Mouse (Mus musculus): Measurements from ENCODE around the gene Fam89a. TPM values are rescaled to one million over a fixed set of nuclear protein-coding genes. Genes with fewer than 3 reads are reported as not detected.

Gene Fam89a
- polyA plus RNA-seq, 1 experiment from 2014 or later, result 3.8 TPM

- Histone ChIP-seq H3K4me2 (no peak overlapping the region), H3K4me3 (ENCODE audit: low read depth, low read length) (no peak overlapping the region), H3K4me1 (replicated peaks; ENCODE audit: control insufficient read depth, insufficient read depth, low read length) (no peaks in the 10 kb centered on the region; the same call in none of the 2 replicates), H3K9me3 (ENCODE audit: control insufficient read depth, low read length) (no peaks in the 10 kb centered on the region), H3K27me3 (replicated peaks; ENCODE audit: control insufficient read depth, insufficient read depth, low read length) (no peaks in the 10 kb centered on the region), H3K36me3 (ENCODE audit: control insufficient read depth, insufficient read depth, low read length) (peaks cover 22% of the 10 kb centered on the region), H3K9ac (ENCODE audit: low read depth, low read length) (no peak overlapping the region), H3K27ac (ENCODE audit: low read depth, low read length) (no peak overlapping the region)
- WGBS, result 75% methylated on average over 6 of the region's 6 CpGs
- DNase-seq (ENCODE audit: low spot score) (no peak), ATAC-seq (replicated peaks; ENCODE audit: low FRiP score) (peak; percentile 73)
These were observed 38.4 kb downstream of the Fam89a start for GRCm38 (mm10) chr8:124713207-124713606.

DNA sequence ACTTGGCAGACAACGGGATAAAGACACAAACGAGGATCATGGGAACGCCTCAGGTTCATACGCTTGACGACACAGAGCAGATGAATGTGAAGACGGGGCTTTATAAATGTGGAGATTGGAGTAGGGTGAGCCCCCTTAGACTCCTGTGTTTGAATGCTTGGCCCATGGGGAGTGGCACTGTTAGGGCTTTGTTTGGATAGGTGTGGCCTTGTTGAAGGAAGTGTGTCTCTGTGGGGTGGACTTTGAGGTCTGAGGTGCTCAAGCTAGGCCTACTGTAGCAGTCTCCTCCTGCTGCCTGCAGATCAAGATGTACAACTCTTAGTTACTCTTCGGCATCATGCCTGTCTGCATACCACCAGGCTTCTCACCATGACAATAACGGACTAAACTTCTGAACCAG, 45.8 kb downstream of the Fam89a start:
- 95% methylated on average over 8 of the region's 8 CpGs for WGBS

GRCm38 (mm10) chr8:124704376-124704775, 47.3 kb downstream of the Fam89a start:
- no peak for DNase-seq (ENCODE audit: low spot score)
- WGBS, result 83% methylated on average over 4 of the region's 4 CpGs
- Histone ChIP-seq H3K9ac (ENCODE audit: low read depth, low read length) (no peak overlapping the region), H3K27me3 (replicated peaks; ENCODE audit: control insufficient read depth, insufficient read depth, low read length) (no peaks in the 10 kb centered on the region), H3K4me1 (replicated peaks; ENCODE audit: control insufficient read depth, insufficient read depth, low read length) (no peaks in the 10 kb centered on the region), H3K27ac (ENCODE audit: low read depth, low read length) (no peak overlapping the region), H3K9me3 (ENCODE audit: control insufficient read depth, low read length) (no peaks in the 10 kb centered on the region), H3K4me3 (ENCODE audit: low read depth, low read length) (no peak overlapping the region), H3K36me3 (ENCODE audit: control insufficient read depth, insufficient read depth, low read length) (peaks cover 8% of the 10 kb centered on the region; the same call in 1 of the 2 replicates), H3K4me2 (no peak overlapping the region)
- ATAC-seq (replicated peaks; ENCODE audit: low FRiP score), result no peak

More for the DNA sequence above, 45.8 kb downstream of the Fam89a start:
- Histone ChIP-seq H3K4me1 (replicated peaks; ENCODE audit: control insufficient read depth, insufficient read depth, low read length) (no peaks in the 10 kb centered on the region), H3K9ac (ENCODE audit: low read depth, low read length) (no peak overlapping the region), H3K9me3 (ENCODE audit: control insufficient read depth, low read length) (no peaks in the 10 kb centered on the region), H3K4me2 (no peak overlapping the region), H3K27me3 (replicated peaks; ENCODE audit: control insufficient read depth, insufficient read depth, low read length) (no peaks in the 10 kb centered on the region), H3K36me3 (ENCODE audit: control insufficient read depth, insufficient read depth, low read length) (peaks cover 8% of the 10 kb centered on the region; the same call in 1 of the 2 replicates), H3K27ac (ENCODE audit: low read depth, low read length) (no peak overlapping the region), H3K4me3 (ENCODE audit: low read depth, low read length) (no peak overlapping the region)
- ATAC-seq (replicated peaks; ENCODE audit: low FRiP score) (no peak), DNase-seq (ENCODE audit: low spot score) (no peak)

DNA sequence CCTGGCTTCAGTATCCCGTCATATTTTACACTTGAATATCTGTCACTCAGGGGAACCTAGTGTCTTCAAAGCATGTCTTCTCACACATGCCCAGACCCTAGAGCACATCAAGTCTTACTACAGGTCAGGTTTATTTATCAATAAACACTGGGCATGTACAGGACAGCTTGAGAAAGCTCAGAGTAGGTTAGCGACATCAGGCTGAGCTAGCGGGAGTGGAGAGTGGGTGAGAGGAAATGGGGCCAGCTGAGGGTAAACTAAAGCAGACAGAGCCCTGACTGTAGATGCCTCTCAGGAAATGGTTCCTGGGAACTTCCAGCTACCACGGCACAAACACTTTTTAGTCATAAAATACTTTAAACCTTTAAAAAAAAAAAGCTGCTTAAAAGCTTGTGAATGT, 48.1 kb downstream of the Fam89a start:
- no peak overlapping the region for H3K4me3 ChIP-seq (ENCODE audit: low read depth, low read length)
- H3K27ac ChIP-seq (ENCODE audit: low read depth, low read length), result no peak overlapping the region
- H3K4me2 ChIP-seq, result no peak overlapping the region
- no peak overlapping the region for H3K9ac ChIP-seq (ENCODE audit: low read depth, low read length)
- ATAC-seq (replicated peaks; ENCODE audit: low FRiP score), result no peak
- 70% methylated on average over 4 of the region's 4 CpGs for WGBS
- peaks cover 7% of the 10 kb centered on the region; the same call in 1 of the 2 replicates for H3K36me3 ChIP-seq (ENCODE audit: control insufficient read depth, insufficient read depth, low read length)
- no peak for DNase-seq (ENCODE audit: low spot score)
- no peaks in the 10 kb centered on the region for H3K4me1 ChIP-seq (replicated peaks; ENCODE audit: control insufficient read depth, insufficient read depth, low read length)
- H3K9me3 ChIP-seq (ENCODE audit: control insufficient read depth, low read length), result no peaks in the 10 kb centered on the region
- no peaks in the 10 kb centered on the region for H3K27me3 ChIP-seq (replicated peaks; ENCODE audit: control insufficient read depth, insufficient read depth, low read length)

GRCm38 (mm10) chr8:124702183-124702582, 49.4 kb downstream of the Fam89a start:
- Histone ChIP-seq H3K36me3 (ENCODE audit: control insufficient read depth, insufficient read depth, low read length) (peaks cover 4% of the 10 kb centered on the region; the same call in 1 of the 2 replicates), H3K27ac (ENCODE audit: low read depth, low read length) (no peak overlapping the region)

DNA sequence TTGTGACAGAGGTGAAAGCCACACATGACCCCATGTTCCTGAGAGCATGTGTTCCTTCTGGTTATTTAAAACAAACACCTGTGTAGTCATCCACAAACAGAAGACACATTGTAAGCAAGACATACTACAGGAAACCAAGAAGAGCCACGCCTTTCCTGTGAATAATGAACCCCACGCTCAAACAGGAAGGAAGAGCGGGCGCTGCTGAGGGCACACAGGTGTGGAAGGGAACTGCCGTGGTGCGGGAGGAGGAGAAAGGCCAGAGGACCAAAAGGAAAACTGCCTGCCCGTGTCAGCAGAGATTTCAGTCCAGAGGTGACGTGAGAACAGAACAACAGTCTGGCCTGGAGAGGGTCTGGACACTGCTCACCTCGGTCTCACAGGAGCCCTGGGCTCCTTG, 50.6 kb downstream of the Fam89a start:
- no peaks in the 10 kb centered on the region for H3K9me3 ChIP-seq (ENCODE audit: control insufficient read depth, low read length)
- H3K36me3 ChIP-seq (ENCODE audit: control insufficient read depth, insufficient read depth, low read length), result peaks cover 4% of the 10 kb centered on the region; the same call in 1 of the 2 replicates
- 64% methylated on average over 9 of the region's 9 CpGs for WGBS

More at GRCm38 (mm10) chr8:124702183-124702582, 49.4 kb downstream of the Fam89a start:
- 87% methylated on average over 3 of the region's 3 CpGs for WGBS
- no peak overlapping the region for H3K9ac ChIP-seq (ENCODE audit: low read depth, low read length)
- H3K4me2 ChIP-seq, result no peak overlapping the region
- DNase-seq (ENCODE audit: low spot score) (no peak), ATAC-seq (replicated peaks; ENCODE audit: low FRiP score) (no peak)
- no peaks in the 10 kb centered on the region for H3K27me3 ChIP-seq (replicated peaks; ENCODE audit: control insufficient read depth, insufficient read depth, low read length)
- no peaks in the 10 kb centered on the region for H3K9me3 ChIP-seq (ENCODE audit: control insufficient read depth, low read length)
- no peak overlapping the region for H3K4me3 ChIP-seq (ENCODE audit: low read depth, low read length)
- H3K4me1 ChIP-seq (replicated peaks; ENCODE audit: control insufficient read depth, insufficient read depth, low read length), result no peaks in the 10 kb centered on the region

DNA sequence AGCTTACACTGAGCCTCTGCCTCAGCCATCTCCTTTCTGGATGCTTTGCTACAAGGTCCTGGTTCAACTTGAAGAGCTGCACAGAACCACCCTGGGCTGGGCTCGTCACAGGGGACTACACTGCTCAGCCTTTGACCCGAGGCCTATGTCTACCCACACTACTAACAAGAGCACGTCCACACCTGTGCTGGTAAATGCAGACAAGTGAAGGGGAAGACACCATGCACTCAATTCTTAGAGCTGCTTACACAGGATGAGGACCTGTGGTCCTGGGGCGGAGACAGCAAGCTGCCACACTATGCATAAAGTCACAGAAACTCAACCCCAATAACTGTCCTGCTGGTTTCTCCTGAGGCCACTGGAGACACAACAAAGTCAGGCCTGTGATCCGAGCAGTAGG, 51.4 kb downstream of the Fam89a start:
- H3K4me3 ChIP-seq (ENCODE audit: low read depth, low read length), result no peak overlapping the region
- peaks cover 4% of the 10 kb centered on the region; the same call in 1 of the 2 replicates for H3K36me3 ChIP-seq (ENCODE audit: control insufficient read depth, insufficient read depth, low read length)
- no peak overlapping the region for H3K4me2 ChIP-seq
- no peak overlapping the region for H3K27ac ChIP-seq (ENCODE audit: low read depth, low read length)
- DNase-seq (ENCODE audit: low spot score) (no peak), ATAC-seq (replicated peaks; ENCODE audit: low FRiP score) (no peak)
- 90% methylated on average over 5 of the region's 5 CpGs for WGBS
- H3K9ac ChIP-seq (ENCODE audit: low read depth, low read length), result no peak overlapping the region
- no peaks in the 10 kb centered on the region for H3K27me3 ChIP-seq (replicated peaks; ENCODE audit: control insufficient read depth, insufficient read depth, low read length)
- H3K9me3 ChIP-seq (ENCODE audit: control insufficient read depth, low read length), result no peaks in the 10 kb centered on the region
- H3K4me1 ChIP-seq (replicated peaks; ENCODE audit: control insufficient read depth, insufficient read depth, low read length), result no peaks in the 10 kb centered on the region

More for the DNA sequence above, 50.6 kb downstream of the Fam89a start:
- DNase-seq (ENCODE audit: low spot score) (no peak), ATAC-seq (replicated peaks; ENCODE audit: low FRiP score) (no peak)
- Histone ChIP-seq H3K27ac (ENCODE audit: low read depth, low read length) (no peak overlapping the region), H3K4me2 (no peak overlapping the region), H3K4me3 (ENCODE audit: low read depth, low read length) (no peak overlapping the region), H3K27me3 (replicated peaks; ENCODE audit: control insufficient read depth, insufficient read depth, low read length) (no peaks in the 10 kb centered on the region), H3K4me1 (replicated peaks; ENCODE audit: control insufficient read depth, insufficient read depth, low read length) (no peaks in the 10 kb centered on the region), H3K9ac (ENCODE audit: low read depth, low read length) (no peak overlapping the region)

- Histone ChIP-seq H3K36me3 (ENCODE audit: control insufficient read depth, insufficient read depth, low read length) (peaks cover 9% of the 10 kb centered on the region; the same call in 1 of the 2 replicates), H3K27me3 (replicated peaks; ENCODE audit: control insufficient read depth, insufficient read depth, low read length) (no peaks in the 10 kb centered on the region), H3K9ac (ENCODE audit: low read depth, low read length) (no peak overlapping the region), H3K9me3 (ENCODE audit: control insufficient read depth, low read length) (no peaks in the 10 kb centered on the region), H3K27ac (ENCODE audit: low read depth, low read length) (no peak overlapping the region), H3K4me1 (replicated peaks; ENCODE audit: control insufficient read depth, insufficient read depth, low read length) (no peaks in the 10 kb centered on the region), H3K4me2 (no peak overlapping the region), H3K4me3 (ENCODE audit: low read depth, low read length) (no peak overlapping the region)
- DNase-seq (ENCODE audit: low spot score) (no peak), ATAC-seq (replicated peaks; ENCODE audit: low FRiP score) (no peak)
- WGBS, result 92% methylated on average over 22 of the region's 22 CpGs
These were observed 56.1 kb downstream of the Fam89a start for GRCm38 (mm10) chr8:124695424-124696100.

DNA sequence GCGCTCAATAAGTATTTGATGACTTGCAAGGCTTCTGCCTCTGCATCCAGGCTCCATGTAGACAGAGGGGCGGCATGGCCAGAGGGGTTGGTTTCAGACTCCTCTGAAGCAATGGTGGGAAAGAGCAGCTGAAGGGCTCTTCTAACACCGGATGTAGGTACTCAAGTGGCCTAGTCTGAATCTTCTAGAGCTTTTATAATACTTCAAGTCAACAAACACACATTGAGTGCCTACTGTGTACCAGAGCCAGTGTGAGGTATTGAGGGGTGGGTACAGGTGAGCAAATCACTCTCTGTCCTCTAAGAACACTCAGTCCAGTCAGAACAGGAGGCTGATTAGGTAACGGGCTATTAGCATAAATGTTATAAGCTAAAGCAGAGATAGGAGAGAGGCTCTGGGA, 59.9 kb downstream of the Fam89a start:
- H3K9ac ChIP-seq (ENCODE audit: low read depth, low read length), result no peak overlapping the region
- no peaks in the 10 kb centered on the region for H3K27me3 ChIP-seq (replicated peaks; ENCODE audit: control insufficient read depth, insufficient read depth, low read length)
- no peak overlapping the region for H3K4me2 ChIP-seq
- no peaks in the 10 kb centered on the region for H3K4me1 ChIP-seq (replicated peaks; ENCODE audit: control insufficient read depth, insufficient read depth, low read length)
- H3K36me3 ChIP-seq (ENCODE audit: control insufficient read depth, insufficient read depth, low read length), result peaks cover 10% of the 10 kb centered on the region; the same call in 1 of the 2 replicates
- 88% methylated on average over 4 of the region's 4 CpGs for WGBS
- DNase-seq (ENCODE audit: low spot score), result no peak
- H3K9me3 ChIP-seq (ENCODE audit: control insufficient read depth, low read length), result no peaks in the 10 kb centered on the region
- no peak overlapping the region for H3K4me3 ChIP-seq (ENCODE audit: low read depth, low read length)
- no peak overlapping the region for H3K27ac ChIP-seq (ENCODE audit: low read depth, low read length)
- ATAC-seq (replicated peaks; ENCODE audit: low FRiP score), result no peak

All from liver, embryonic 11.5 days (tissue).